Mouse (Mus musculus) spleen, adult 12 weeks (tissue): ENCODE measurements around the gene Gm45717.

Experiments used
- DNase-seq: peaks from one replicate; pipeline ENCODE4 v3.0.0; 2022; ENCODE audit warnings: low spot score

Gene Gm45717

DNA sequence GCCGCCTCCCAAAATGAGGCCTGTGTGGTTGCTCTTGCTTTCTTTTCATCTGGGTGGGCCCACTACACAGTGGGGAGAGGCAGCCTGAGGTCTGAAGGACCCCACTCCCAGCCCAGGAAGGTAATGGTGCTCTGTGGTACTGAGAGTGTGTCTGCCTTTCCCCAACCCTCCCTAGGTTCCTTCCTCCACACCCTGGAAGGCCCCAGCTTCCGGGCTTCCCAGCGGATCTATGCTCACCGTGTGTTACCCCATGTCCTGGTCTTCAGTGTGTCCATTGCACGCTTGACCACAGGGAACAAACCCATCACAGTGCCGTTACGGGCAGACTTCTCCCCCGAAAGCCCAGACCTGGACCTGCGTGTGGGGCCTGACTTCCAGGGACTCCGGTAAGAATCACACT lies 12.9 kb downstream of the Gm45717 start:
- DNase-seq = no peak

DNA sequence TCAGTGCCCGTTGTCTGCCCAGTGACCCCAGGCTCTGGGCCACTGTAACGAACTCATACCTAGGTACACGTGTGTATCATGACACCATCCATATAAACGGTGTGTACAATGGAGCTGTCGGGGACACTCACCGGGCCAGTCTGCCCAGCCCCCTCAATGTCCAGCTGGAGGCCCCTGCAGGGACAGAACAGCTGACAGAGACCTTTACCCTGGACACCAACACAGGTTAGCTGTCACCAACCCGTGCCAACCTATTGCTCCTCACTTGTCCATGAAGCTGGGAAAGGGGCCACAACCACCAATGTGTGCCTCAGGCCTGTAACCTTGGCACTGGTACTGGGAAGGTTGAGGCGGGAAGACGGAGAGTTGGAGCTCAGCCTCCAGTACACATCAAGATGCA lies 13.4 kb downstream of the Gm45717 start:
- no peak for DNase-seq

- peak; percentile 72 for DNase-seq
Measured at GRCm38 (mm10) chr7:140941222-140942051, 14.3 kb downstream of the Gm45717 start, which contains the start of gene Pgghg. TSS of gene Pgghg (plus strand) at chr7:140941391.

DNA sequence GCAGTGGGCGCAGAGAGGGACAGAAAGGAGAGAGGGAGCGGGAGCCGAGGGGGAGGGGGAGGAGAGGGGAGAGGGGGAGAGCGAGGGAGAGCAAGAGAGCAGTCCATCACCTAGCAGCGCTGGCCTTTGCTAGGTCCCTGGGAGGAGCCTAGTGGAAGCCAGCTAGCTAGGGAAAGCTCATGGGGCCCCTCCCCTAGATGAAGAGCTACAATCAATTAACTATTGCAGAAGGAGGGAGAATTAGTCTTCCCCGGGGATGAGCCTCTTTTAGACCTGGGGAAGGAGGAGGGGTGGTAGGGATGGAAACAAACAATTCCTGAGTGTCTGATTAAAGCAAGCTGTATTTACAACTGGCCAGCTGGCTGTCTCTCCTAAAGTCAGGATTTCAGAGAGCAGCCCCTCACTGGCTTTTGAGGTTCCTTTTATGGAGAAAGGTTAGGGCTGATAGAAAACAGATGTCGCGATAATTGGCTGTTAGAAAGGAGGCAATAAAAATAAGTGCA lies 16.0 kb downstream of the Gm45717 start:
- DNase-seq = no peak

DNA sequence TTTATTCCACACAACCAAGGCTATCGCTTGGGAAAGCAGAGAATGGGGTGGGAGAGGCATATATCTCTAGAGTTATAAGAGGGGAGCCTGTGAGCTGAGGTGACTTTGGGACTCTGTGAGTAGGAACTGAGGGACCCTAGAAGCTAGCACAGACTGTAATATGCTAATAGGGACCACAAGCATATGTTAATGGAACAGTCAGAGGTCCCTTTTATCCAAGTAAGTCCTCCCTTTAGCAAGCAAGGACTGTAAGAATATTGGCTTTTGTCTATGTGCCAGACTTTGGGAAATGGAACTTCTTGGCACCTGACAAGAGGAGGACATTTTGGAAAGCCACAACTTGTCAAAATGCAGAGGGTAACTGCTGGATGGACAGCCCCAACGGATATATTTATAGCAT lies 16.8 kb downstream of the Gm45717 start:
- DNase-seq = no peak

GRCm38 (mm10) chr7:140938436-140938835 lies 17.3 kb downstream of the Gm45717 start:
- no peak for DNase-seq

DNA sequence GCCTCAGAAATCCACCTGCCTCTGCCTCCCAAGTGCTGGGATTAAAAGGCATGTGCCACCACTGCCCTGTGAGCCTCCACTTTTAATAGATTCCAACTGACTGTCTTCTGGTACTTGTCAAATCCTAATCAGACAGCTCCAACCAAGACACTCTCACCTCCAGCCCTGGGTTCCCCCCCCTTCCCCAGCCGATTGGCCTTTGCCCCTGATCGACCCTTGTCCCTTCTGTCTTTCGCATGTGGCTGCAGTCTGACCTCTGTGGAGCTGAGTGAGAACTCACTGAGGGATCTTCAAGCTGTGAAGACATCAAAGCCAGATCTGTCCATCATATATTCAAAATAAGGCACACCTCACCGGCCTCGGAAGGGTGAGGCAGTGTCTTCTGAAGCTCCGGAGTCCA lies 28.6 kb downstream of the Gm45717 start:
- DNase-seq = no peak

GRCm38 (mm10) chr7:140923070-140923775 lies 32.5 kb downstream of the Gm45717 start:
- no peak for DNase-seq

- no peak for DNase-seq
Measured at GRCm38 (mm10) chr7:140922398-140923069, 33.2 kb downstream of the Gm45717 start.

GRCm38 (mm10) chr7:140921225-140921975 lies 34.3 kb downstream of the Gm45717 start:
- DNase-seq = no peak

DNA sequence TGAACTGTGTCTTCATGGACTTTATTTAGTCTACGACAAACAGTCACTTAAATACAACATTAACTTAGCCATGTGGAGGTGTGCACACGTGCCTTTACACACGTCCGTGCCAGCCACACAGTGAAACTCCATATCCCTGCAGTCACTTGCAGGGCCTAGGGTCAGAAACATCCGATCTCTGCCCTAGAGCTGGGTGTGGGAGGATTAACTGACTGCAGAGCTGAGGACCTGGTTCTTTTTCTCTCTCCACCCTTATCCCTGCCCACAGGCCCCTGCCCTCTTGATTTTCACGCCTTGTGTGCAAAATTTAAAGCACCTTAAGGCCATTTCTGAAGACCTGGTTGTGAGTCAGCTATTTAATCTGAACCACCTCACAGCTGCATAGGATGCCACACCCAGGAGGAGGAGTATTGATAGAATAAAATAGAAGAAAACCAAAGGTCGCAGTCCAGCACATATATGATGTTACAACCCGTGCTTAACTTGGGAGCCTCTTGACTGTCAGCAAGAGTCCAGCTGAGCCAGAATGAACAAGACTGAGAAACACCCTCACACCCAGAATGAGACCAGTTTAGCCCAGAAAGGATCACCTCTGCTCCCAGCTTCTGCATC lies 35.2 kb downstream of the Gm45717 start, which contains the start of gene Nlrp6:
Nlrp6 (plus strand) TSS at position 485 of the 612 bp plus-strand sequence.
- DNase-seq = no peak

- DNase-seq = no peak
Measured at GRCm38 (mm10) chr7:140919911-140920310, 35.8 kb downstream of the Gm45717 start.

GRCm38 (mm10) chr7:140914031-140914690 lies 41.6 kb downstream of the Gm45717 start:
- DNase-seq = no peak

DNA sequence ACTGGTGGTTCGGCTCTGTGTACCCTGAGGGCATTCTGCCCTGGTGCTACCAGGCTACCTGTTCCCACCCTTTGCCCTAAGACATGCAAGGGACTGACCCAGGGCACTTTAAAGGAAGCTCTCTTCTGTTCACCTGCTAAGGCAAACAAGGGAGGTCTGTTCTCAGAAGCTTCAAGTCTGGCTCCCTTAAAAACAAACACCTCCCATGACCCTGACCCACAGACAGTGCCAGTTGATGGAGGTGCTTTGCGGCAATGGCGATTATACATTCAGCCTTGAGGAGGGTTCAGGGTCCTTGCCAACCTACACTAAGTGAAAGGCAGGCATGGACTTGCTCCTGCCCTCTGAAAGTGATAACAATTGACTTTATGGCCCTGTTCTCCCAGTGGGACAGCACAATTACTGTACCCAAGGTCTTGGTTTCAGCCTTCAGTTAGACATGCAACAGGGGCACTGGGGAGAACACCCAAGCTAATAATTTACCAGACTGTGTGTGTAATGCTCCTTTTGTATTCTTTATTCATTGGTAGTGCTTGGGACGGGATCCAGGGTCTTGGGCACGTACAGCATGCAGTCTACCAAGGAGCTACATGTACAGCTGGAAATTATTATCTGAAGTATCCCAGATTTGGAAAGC lies 42.8 kb downstream of the Gm45717 start:
- no peak for DNase-seq

DNA sequence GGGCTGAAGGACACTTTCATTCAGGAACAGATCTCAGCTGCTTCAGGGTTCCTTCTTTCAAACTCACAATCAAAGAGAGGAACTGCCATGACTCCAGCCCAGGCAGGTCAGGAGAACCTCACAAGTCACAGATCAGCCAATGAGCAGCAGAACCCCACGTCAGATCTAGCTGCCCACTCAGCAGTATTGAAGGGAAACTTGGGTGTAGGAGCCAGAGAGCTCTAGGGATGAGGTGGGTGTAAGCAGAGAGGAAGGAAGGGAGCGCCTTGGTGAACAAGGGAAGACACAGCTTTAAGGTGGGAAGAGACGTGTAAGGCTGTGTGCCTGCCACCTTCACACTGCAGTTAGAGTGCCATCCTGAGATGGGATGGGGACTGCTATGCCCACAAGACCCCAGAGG lies 43.4 kb downstream of the Gm45717 start:
- no peak for DNase-seq

GRCm38 (mm10) chr7:140908634-140909107 lies 47.1 kb downstream of the Gm45717 start:
- peak; percentile 45 for DNase-seq

- no peak for DNase-seq
Measured at GRCm38 (mm10) chr7:140908181-140908580, 47.6 kb downstream of the Gm45717 start.

DNA sequence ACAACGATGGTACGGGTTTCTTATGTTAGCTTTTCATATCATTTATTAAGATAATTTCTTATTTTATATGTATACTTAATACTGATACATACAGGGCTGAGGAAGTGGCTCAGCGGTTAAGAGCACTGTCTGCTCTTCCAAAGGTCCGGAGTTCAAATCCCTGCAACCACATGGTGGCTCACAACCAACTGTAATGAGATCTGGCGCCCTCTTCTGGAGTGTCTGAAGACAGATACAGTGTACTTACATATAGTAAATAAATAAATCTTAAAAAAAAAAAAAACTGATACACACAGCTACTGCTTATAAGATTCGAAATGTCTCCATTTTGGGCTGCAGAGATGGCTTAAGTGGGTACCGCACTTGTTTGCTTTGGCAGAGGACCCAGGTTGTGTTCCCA lies 48.0 kb downstream of the Gm45717 start:
- no peak for DNase-seq

- DNase-seq = no peak
Measured at GRCm38 (mm10) chr7:140907131-140907530, 48.6 kb downstream of the Gm45717 start.

GRCm38 (mm10) chr7:140905642-140906081 lies 50.1 kb downstream of the Gm45717 start:
- DNase-seq = no peak
